Mouse (Mus musculus): Measurements from ENCODE around the gene Btg4. TPM values are rescaled to one million over a fixed set of nuclear protein-coding genes. Genes with fewer than 3 reads are reported as not detected.

Gene Btg4
- polyA plus RNA-seq (2015; fragmentation: Nextera tagmentation; extraction: Ambion mirVana) = not detected in 2 replicates

GRCm38 (mm10) chr9:51060601-51061000 is at the start of gene Btg4:
TSS of gene Btg4 (plus strand) at chr9:51060901.
- TF ChIP-seq EP300 (optimal IDR thresholded peaks at IDR 0.05) (no peak), CTCF (IDR thresholded peaks at IDR 0.05; ENCODE audit: low read depth) (no peak)
- H3K4me1 ChIP-seq (replicated peaks; ENCODE audit: control insufficient read depth, insufficient read depth) = no peaks in the 10 kb centered on the region
- no peaks in the 10 kb centered on the region for H3K36me3 ChIP-seq (ENCODE audit: control insufficient read depth, insufficient read depth, low read length)
- H3K4me2 ChIP-seq (replicated peaks; ENCODE audit: low read depth) = no peak within 1 kb of the TSS
- DNase-seq (ENCODE audit: low spot score) (no peak), ATAC-seq (ENCODE audit: low FRiP score, low TSS enrichment) (no peak)
- no peaks in the 10 kb centered on the region for H3K9me3 ChIP-seq (ENCODE audit: control insufficient read depth, low read length)
- no peak within 1 kb of the TSS for H3K4me3 ChIP-seq (ENCODE audit: low read depth, low read length)
- WGBS = 88% methylated on average over 2 of the region's 2 CpGs
- no peaks in the 10 kb centered on the region for H3K27me3 ChIP-seq (ENCODE audit: control insufficient read depth, insufficient read depth, low read length)
- H3K9ac ChIP-seq (ENCODE audit: low read length) = no peak within 1 kb of the TSS
- H3K27ac ChIP-seq (replicated peaks) = no peak within 1 kb of the TSS

GRCm38 (mm10) chr9:51013644-51014043 is 47.1 kb upstream of the Btg4 start:
- Histone ChIP-seq H3K27me3 (ENCODE audit: control insufficient read depth, insufficient read depth, low read length) (no peaks in the 10 kb centered on the region), H3K9me3 (ENCODE audit: control insufficient read depth, low read length) (no peaks in the 10 kb centered on the region), H3K36me3 (ENCODE audit: control insufficient read depth, insufficient read depth, low read length) (no peaks in the 10 kb centered on the region), H3K4me3 (ENCODE audit: low read depth, low read length) (no peak overlapping the region), H3K4me2 (replicated peaks; ENCODE audit: low read depth) (no peak overlapping the region), H3K4me1 (replicated peaks; ENCODE audit: control insufficient read depth, insufficient read depth) (no peaks in the 10 kb centered on the region), H3K27ac (replicated peaks) (no peak overlapping the region), H3K9ac (ENCODE audit: low read length) (no peak overlapping the region)
- no peak for ATAC-seq (ENCODE audit: low FRiP score, low TSS enrichment)
- DNase-seq (ENCODE audit: low spot score) = no peak
- no peak for TF ChIP-seq CTCF (IDR thresholded peaks at IDR 0.05; ENCODE audit: low read depth)
- TF ChIP-seq EP300 (optimal IDR thresholded peaks at IDR 0.05) = no peak
- 71% methylated on average over 1 of the region's 1 CpGs for WGBS

- Histone ChIP-seq H3K4me2 (replicated peaks; ENCODE audit: low read depth) (no peak overlapping the region), H3K27me3 (ENCODE audit: control insufficient read depth, insufficient read depth, low read length) (no peaks in the 10 kb centered on the region), H3K4me1 (replicated peaks; ENCODE audit: control insufficient read depth, insufficient read depth) (no peaks in the 10 kb centered on the region), H3K4me3 (ENCODE audit: low read depth, low read length) (no peak overlapping the region), H3K9ac (ENCODE audit: low read length) (no peak overlapping the region), H3K36me3 (ENCODE audit: control insufficient read depth, insufficient read depth, low read length) (no peaks in the 10 kb centered on the region), H3K27ac (replicated peaks) (no peak overlapping the region), H3K9me3 (ENCODE audit: control insufficient read depth, low read length) (no peaks in the 10 kb centered on the region)
- DNase-seq (ENCODE audit: low spot score) (peak; percentile 38), ATAC-seq (ENCODE audit: low FRiP score, low TSS enrichment) (peak; percentile 67)
- TF ChIP-seq CTCF (IDR thresholded peaks at IDR 0.05; ENCODE audit: low read depth) = no peak
- no peak for TF ChIP-seq EP300 (optimal IDR thresholded peaks at IDR 0.05)
- 19% methylated on average over 4 of the region's 4 CpGs for WGBS
These were observed 45.0 kb upstream of the Btg4 start for GRCm38 (mm10) chr9:51015732-51016131.

- Histone ChIP-seq H3K9ac (ENCODE audit: low read length) (no peak overlapping the region), H3K27me3 (ENCODE audit: control insufficient read depth, insufficient read depth, low read length) (no peaks in the 10 kb centered on the region), H3K4me2 (replicated peaks; ENCODE audit: low read depth) (no peak overlapping the region), H3K4me3 (ENCODE audit: low read depth, low read length) (no peak overlapping the region), H3K4me1 (replicated peaks; ENCODE audit: control insufficient read depth, insufficient read depth) (no peaks in the 10 kb centered on the region), H3K27ac (replicated peaks) (no peak overlapping the region), H3K36me3 (ENCODE audit: control insufficient read depth, insufficient read depth, low read length) (no peaks in the 10 kb centered on the region), H3K9me3 (ENCODE audit: control insufficient read depth, low read length) (no peaks in the 10 kb centered on the region)
- TF ChIP-seq CTCF (IDR thresholded peaks at IDR 0.05; ENCODE audit: low read depth) = no peak
- TF ChIP-seq EP300 (optimal IDR thresholded peaks at IDR 0.05) = no peak
- no peak for DNase-seq (ENCODE audit: low spot score)
- WGBS = 68% methylated on average over 7 of the region's 7 CpGs
- ATAC-seq (ENCODE audit: low FRiP score, low TSS enrichment) = no peak
These were observed 41.0 kb upstream of the Btg4 start for GRCm38 (mm10) chr9:51019670-51020069.

DNA sequence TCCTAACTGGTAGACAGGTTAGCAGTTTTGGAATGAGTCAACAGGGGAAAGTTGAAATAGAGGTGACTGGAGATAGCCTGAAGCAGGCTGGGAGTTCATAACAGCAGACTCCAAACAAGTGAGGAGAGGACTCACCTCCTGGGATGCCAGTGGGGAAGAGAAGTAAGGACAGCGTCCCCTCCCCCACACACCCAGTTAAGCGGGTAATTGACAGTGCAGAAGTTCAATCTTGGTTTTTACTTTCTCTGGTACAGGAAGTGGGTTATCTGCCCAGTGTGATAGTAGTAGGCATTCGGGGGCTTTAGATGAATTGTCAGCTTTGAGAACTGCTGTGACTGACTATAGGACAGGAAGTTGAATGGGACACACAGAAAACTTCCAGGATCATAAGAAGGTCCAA is 40.4 kb upstream of the Btg4 start:
- Histone ChIP-seq H3K4me3 (ENCODE audit: low read depth, low read length) (no peak overlapping the region), H3K9me3 (ENCODE audit: control insufficient read depth, low read length) (no peaks in the 10 kb centered on the region), H3K4me1 (replicated peaks; ENCODE audit: control insufficient read depth, insufficient read depth) (no peaks in the 10 kb centered on the region), H3K9ac (ENCODE audit: low read length) (no peak overlapping the region), H3K36me3 (ENCODE audit: control insufficient read depth, insufficient read depth, low read length) (no peaks in the 10 kb centered on the region), H3K4me2 (replicated peaks; ENCODE audit: low read depth) (no peak overlapping the region), H3K27me3 (ENCODE audit: control insufficient read depth, insufficient read depth, low read length) (no peaks in the 10 kb centered on the region), H3K27ac (replicated peaks) (no peak overlapping the region)
- ATAC-seq (ENCODE audit: low FRiP score, low TSS enrichment) = no peak
- DNase-seq (ENCODE audit: low spot score) = no peak
- 72% methylated on average over 3 of the region's 3 CpGs for WGBS
- TF ChIP-seq EP300 (optimal IDR thresholded peaks at IDR 0.05) = no peak

- 77% methylated on average over 4 of the region's 4 CpGs for WGBS
These were observed 39.4 kb upstream of the Btg4 start for GRCm38 (mm10) chr9:51021123-51021795.

More at GRCm38 (mm10) chr9:51021123-51021795, 39.4 kb upstream of the Btg4 start:
- Histone ChIP-seq H3K9ac (ENCODE audit: low read length) (no peak overlapping the region), H3K9me3 (ENCODE audit: control insufficient read depth, low read length) (no peaks in the 10 kb centered on the region), H3K4me3 (ENCODE audit: low read depth, low read length) (no peak overlapping the region), H3K27ac (replicated peaks) (no peak overlapping the region), H3K27me3 (ENCODE audit: control insufficient read depth, insufficient read depth, low read length) (no peaks in the 10 kb centered on the region), H3K36me3 (ENCODE audit: control insufficient read depth, insufficient read depth, low read length) (no peaks in the 10 kb centered on the region), H3K4me1 (replicated peaks; ENCODE audit: control insufficient read depth, insufficient read depth) (no peaks in the 10 kb centered on the region), H3K4me2 (replicated peaks; ENCODE audit: low read depth) (no peak overlapping the region)
- ATAC-seq (ENCODE audit: low FRiP score, low TSS enrichment) (no peak), DNase-seq (ENCODE audit: low spot score) (no peak)
- TF ChIP-seq EP300 (optimal IDR thresholded peaks at IDR 0.05) (no peak), CTCF (IDR thresholded peaks at IDR 0.05; ENCODE audit: low read depth) (no peak)
